Mouse (Mus musculus): ENCODE results near the gene E430018J23Rik.

DNA sequence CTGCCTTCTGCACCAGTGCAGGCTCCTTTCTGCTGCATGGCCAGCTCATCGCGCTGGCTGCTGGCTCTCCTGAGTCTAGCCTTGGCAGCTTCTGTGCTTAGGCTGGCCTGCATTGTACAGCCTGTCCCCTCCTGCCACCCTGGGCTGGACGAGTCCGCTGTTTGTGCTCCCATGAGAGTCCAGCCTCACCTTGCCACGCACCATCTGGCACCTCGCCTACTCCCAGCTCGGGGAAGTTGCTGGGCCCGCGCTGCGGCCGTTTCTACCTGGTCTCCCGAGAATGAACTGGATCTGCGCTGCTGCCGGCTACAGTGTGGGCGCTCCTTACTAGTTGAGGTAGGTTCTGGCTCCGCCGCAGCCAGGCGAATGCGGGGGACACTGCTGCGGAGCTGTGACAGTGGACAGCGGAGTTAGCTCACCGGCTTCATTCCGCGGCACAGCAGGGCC is 29.9 kb downstream of the E430018J23Rik start:
- TF ChIP-seq GATA1 (IDR thresholded peaks at IDR 0.05; ENCODE audit: borderline replicate concordance, low read length) (no peak), FLI1 (IDR thresholded peaks at IDR 0.05; ENCODE audit: low read length) (no peak)

All from megakaryocyte, embryonic 14.5 days (primary cell).